Mouse (Mus musculus): ENCODE measurements around the gene Prkra. TPM values are rescaled to one million over a fixed set of nuclear protein-coding genes. Genes with fewer than 3 reads are reported as not detected.

Gene Prkra
- polyA plus RNA-seq, 1 experiment from 2014 or later = 73.7 TPM

- no peaks in the 10 kb centered on the region for H3K27me3 ChIP-seq
- H3K4me2 ChIP-seq = peak within 1 kb of the TSS; percentile 75
- peak within 1 kb of the TSS; percentile 88 for H3K9ac ChIP-seq
- peak within 1 kb of the TSS; percentile 87 for H3K27ac ChIP-seq
- 9% methylated on average over 27 of the region's 52 CpGs for WGBS
- H3K4me1 ChIP-seq = peaks cover 33% of the 10 kb centered on the region
- H3K4me3 ChIP-seq = peak within 1 kb of the TSS; percentile 97
- H3K36me3 ChIP-seq = 0 out of 2 replicates have a peak, but pooled peaks cover 7% of the 10 kb centered on the region
- peak; percentile 77 for ATAC-seq (ENCODE audit: borderline replicate concordance, extremely low read depth, low FRiP score, low TSS enrichment)
- no peaks in the 10 kb centered on the region for H3K9me3 ChIP-seq
Measured at GRCm38 (mm10) chr2:76674725-76675427, 27.1 kb upstream of the Prkra start, which contains the start of gene Plekha3. Plekha3 (plus strand) TSS chr2:76675281.

GRCm38 (mm10) chr2:76673472-76674081 is 25.8 kb upstream of the Prkra start:
- WGBS = 41% methylated on average over 7 of the region's 7 CpGs
- no peak for ATAC-seq (ENCODE audit: borderline replicate concordance, extremely low read depth, low FRiP score, low TSS enrichment)

DNA sequence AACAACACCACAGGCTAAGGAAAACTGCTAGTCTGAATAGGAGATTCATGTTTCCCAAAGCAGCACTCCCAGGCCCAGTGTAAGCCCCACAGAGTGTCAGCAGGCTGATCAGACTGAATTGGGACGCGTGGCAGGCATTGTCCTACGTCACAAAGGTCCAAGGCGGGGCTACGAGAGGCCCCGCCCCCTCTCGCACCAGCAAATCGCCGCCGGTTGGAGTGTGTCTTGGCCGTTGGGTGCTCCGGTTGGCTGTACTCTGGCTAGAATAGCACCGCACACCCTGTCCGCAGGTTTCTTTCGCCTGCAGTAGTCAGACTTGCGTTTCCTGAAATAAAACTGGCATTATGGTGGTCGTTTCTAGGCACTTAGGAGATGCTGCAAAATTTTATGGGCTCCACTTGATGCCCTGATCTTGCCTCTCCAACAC is 25.2 kb upstream of the Prkra start, which contains the start of gene Fkbp7:
Fkbp7 (minus strand) TSS at position 151 of the 427 bp plus-strand sequence.
- Histone ChIP-seq H3K4me1 (peaks cover 33% of the 10 kb centered on the region), H3K27me3 (no peaks in the 10 kb centered on the region), H3K36me3 (no peaks in the 10 kb centered on the region), H3K4me2 (peak within 1 kb of the TSS; percentile 56), H3K9me3 (no peaks in the 10 kb centered on the region), H3K4me3 (peak within 1 kb of the TSS; percentile 55), H3K27ac (peak within 1 kb of the TSS; percentile 83), H3K9ac (peak within 1 kb of the TSS; percentile 58)
- ATAC-seq (ENCODE audit: borderline replicate concordance, extremely low read depth, low FRiP score, low TSS enrichment) = peak; percentile 94
- 1% methylated on average over 17 of the region's 17 CpGs for WGBS

More at GRCm38 (mm10) chr2:76673472-76674081, 25.8 kb upstream of the Prkra start:
- H3K36me3 ChIP-seq = no peaks in the 10 kb centered on the region
- H3K4me2 ChIP-seq = peak overlapping the region; percentile 56
- peaks cover 33% of the 10 kb centered on the region for H3K4me1 ChIP-seq
- H3K4me3 ChIP-seq = peak overlapping the region; percentile 55
- H3K27me3 ChIP-seq = no peaks in the 10 kb centered on the region
- no peaks in the 10 kb centered on the region for H3K9me3 ChIP-seq
- H3K9ac ChIP-seq = no peak overlapping the region
- peak overlapping the region; percentile 83 for H3K27ac ChIP-seq

DNA sequence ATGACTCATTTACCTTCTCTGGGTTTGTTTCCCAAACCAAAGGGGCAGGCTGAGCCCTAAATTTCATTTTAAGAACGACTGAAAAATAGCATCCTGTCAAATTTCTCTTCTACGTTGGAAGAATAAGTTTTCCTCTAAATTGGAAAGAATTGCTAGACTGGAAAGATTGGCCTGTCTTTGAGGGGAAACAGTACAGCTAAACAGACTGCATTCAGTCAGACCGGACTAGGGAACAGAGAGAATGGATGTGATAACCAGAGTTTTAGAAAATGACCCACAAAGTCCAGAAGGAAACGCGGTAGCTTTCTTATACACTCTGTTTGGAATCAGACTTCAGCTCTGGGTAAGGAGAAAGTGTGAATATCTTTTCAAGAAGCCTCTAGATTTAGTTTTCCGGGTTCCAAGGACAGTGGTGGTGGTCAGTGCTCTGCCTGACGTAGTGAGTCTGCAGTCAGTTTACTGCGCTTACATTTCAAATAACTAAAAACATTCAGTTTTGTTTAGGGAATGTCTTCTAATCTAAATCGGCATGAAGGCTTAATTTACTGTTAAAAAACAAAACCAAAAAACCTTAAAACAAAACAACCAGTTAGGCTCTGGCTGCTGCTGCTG is 24.4 kb upstream of the Prkra start:
- no peak for ATAC-seq (ENCODE audit: borderline replicate concordance, extremely low read depth, low FRiP score, low TSS enrichment)
- H3K27me3 ChIP-seq = no peaks in the 10 kb centered on the region
- H3K9ac ChIP-seq = peak overlapping the region; percentile 58
- no peaks in the 10 kb centered on the region for H3K9me3 ChIP-seq
- 9% methylated on average over 9 of the region's 9 CpGs for WGBS
- H3K27ac ChIP-seq = peak overlapping the region; percentile 83
- peaks cover 33% of the 10 kb centered on the region for H3K4me1 ChIP-seq
- peak overlapping the region; percentile 55 for H3K4me3 ChIP-seq
- H3K36me3 ChIP-seq = no peaks in the 10 kb centered on the region
- H3K4me2 ChIP-seq = peak overlapping the region; percentile 56

- 71% methylated on average over 6 of the region's 6 CpGs for WGBS
- no peak for ATAC-seq (ENCODE audit: borderline replicate concordance, extremely low read depth, low FRiP score, low TSS enrichment)
- Histone ChIP-seq H3K27ac (peak overlapping the region; percentile 83; the same call in 1 of the 2 replicates), H3K9ac (peak overlapping the region; percentile 58), H3K27me3 (no peaks in the 10 kb centered on the region), H3K4me1 (peaks cover 30% of the 10 kb centered on the region), H3K36me3 (no peaks in the 10 kb centered on the region), H3K4me2 (peak overlapping the region; percentile 56), H3K9me3 (no peaks in the 10 kb centered on the region), H3K4me3 (peak overlapping the region; percentile 55)
Measured at GRCm38 (mm10) chr2:76671641-76672040, 23.8 kb upstream of the Prkra start.

DNA sequence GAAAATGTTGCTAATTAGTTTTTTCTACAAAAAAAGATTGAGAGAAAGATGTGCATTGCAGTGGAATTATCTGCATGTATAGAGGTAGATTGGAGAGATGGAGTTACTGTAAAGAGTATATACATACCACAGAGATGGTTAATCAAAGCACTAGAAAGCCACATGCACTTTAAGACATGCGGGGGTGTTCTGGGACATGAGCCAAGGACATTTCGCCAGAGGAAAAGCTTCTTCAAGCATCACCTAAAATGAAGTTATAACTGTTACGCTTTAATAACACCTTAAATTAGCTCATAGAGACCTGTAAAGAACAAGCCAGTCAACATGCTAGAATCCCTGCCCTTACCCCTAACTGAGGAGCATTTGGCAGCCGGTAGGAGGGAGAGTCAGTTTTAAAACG is 19.4 kb upstream of the Prkra start:
- no peak overlapping the region for H3K9ac ChIP-seq
- peaks cover 31% of the 10 kb centered on the region for H3K36me3 ChIP-seq
- no peak overlapping the region for H3K27ac ChIP-seq
- no peak overlapping the region for H3K4me2 ChIP-seq
- no peak overlapping the region for H3K4me3 ChIP-seq
- no peak for ATAC-seq (ENCODE audit: borderline replicate concordance, extremely low read depth, low FRiP score, low TSS enrichment)
- H3K9me3 ChIP-seq = no peaks in the 10 kb centered on the region
- 47% methylated on average over 5 of the region's 5 CpGs for WGBS
- H3K27me3 ChIP-seq = no peaks in the 10 kb centered on the region
- peaks cover 11% of the 10 kb centered on the region; the same call in 1 of the 2 replicates for H3K4me1 ChIP-seq

DNA sequence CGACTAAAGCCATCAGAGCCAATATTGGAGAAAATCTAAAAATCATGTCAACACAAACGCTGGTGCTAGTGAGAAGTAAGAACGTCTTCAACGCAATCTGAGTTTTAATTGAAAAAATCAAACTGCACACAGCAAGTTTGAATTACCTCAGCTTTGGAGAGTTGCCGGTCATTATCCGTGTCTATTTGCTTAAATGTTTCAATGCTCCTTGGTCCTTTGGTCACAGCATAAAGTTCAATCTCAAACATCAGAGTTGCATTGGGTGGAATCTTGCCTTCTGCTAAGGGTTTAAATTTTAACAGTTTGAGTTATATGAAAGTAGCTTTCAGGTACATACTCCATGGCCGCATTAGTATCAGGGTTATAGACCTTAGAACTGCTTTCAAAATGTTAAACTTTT is 17.7 kb upstream of the Prkra start:
- no peak overlapping the region for H3K27ac ChIP-seq
- H3K27me3 ChIP-seq = no peaks in the 10 kb centered on the region
- peaks cover 3% of the 10 kb centered on the region; the same call in 1 of the 2 replicates for H3K4me1 ChIP-seq
- H3K4me3 ChIP-seq = no peak overlapping the region
- H3K36me3 ChIP-seq = peaks cover 35% of the 10 kb centered on the region
- H3K9ac ChIP-seq = no peak overlapping the region
- no peak for ATAC-seq (ENCODE audit: borderline replicate concordance, extremely low read depth, low FRiP score, low TSS enrichment)
- H3K4me2 ChIP-seq = no peak overlapping the region
- H3K9me3 ChIP-seq = no peaks in the 10 kb centered on the region
- 93% methylated on average over 7 of the region's 7 CpGs for WGBS

- Histone ChIP-seq H3K27ac (no peak overlapping the region), H3K4me2 (no peak overlapping the region), H3K9me3 (no peaks in the 10 kb centered on the region), H3K9ac (no peak overlapping the region), H3K4me1 (no peaks in the 10 kb centered on the region), H3K4me3 (no peak overlapping the region), H3K27me3 (no peaks in the 10 kb centered on the region), H3K36me3 (peaks cover 21% of the 10 kb centered on the region)
- no peak for ATAC-seq (ENCODE audit: borderline replicate concordance, extremely low read depth, low FRiP score, low TSS enrichment)
- 40% methylated on average over 8 of the region's 8 CpGs for WGBS
Measured at GRCm38 (mm10) chr2:76659419-76659818, 11.6 kb upstream of the Prkra start.

GRCm38 (mm10) chr2:76658551-76658950 is 10.7 kb upstream of the Prkra start:
- no peaks in the 10 kb centered on the region for H3K9me3 ChIP-seq
- no peak overlapping the region; the same call in 1 of the 2 replicates for H3K27ac ChIP-seq
- no peak overlapping the region for H3K4me2 ChIP-seq
- no peaks in the 10 kb centered on the region for H3K4me1 ChIP-seq
- peaks cover 14% of the 10 kb centered on the region for H3K36me3 ChIP-seq
- WGBS = 61% methylated on average over 13 of the region's 13 CpGs
- no peaks in the 10 kb centered on the region for H3K27me3 ChIP-seq
- no peak for ATAC-seq (ENCODE audit: borderline replicate concordance, extremely low read depth, low FRiP score, low TSS enrichment)
- H3K9ac ChIP-seq = no peak overlapping the region
- H3K4me3 ChIP-seq = no peak overlapping the region

GRCm38 (mm10) chr2:76655982-76656381 is 8.2 kb upstream of the Prkra start:
- 4% methylated on average over 1 of the region's 1 CpGs for WGBS
- no peak for ATAC-seq (ENCODE audit: borderline replicate concordance, extremely low read depth, low FRiP score, low TSS enrichment)

DNA sequence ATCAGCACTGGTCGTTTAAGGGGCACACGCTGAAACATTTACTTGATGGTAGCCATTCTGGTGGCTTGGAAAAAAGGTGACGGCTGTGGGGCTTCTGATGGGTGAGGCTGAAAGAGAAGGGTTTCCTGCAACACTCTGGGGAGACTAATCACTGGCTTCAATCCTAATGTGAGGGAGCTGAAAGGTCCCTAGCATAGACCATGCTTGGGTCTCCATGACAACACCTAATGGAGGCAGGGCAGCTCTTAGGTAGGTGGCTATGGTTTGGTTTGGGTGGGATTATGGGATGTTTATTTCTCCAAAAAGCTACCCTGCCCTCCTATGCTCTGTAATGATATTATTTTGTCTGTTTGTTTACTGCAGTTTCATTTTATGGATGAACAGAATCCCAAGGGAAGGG is 7.6 kb upstream of the Prkra start:
- H3K4me1 ChIP-seq = no peaks in the 10 kb centered on the region
- no peak overlapping the region for H3K4me2 ChIP-seq
- no peaks in the 10 kb centered on the region for H3K9me3 ChIP-seq
- H3K4me3 ChIP-seq = no peak overlapping the region
- no peak overlapping the region for H3K27ac ChIP-seq
- H3K27me3 ChIP-seq = no peaks in the 10 kb centered on the region
- ATAC-seq (ENCODE audit: borderline replicate concordance, extremely low read depth, low FRiP score, low TSS enrichment) = no peak
- H3K9ac ChIP-seq = no peak overlapping the region
- WGBS = 73% methylated on average over 3 of the region's 3 CpGs
- no peaks in the 10 kb centered on the region for H3K36me3 ChIP-seq

More at GRCm38 (mm10) chr2:76655982-76656381, 8.2 kb upstream of the Prkra start:
- Histone ChIP-seq H3K9me3 (no peaks in the 10 kb centered on the region), H3K27me3 (no peaks in the 10 kb centered on the region), H3K27ac (no peak overlapping the region), H3K9ac (no peak overlapping the region), H3K4me2 (no peak overlapping the region), H3K4me1 (no peaks in the 10 kb centered on the region), H3K4me3 (no peak overlapping the region), H3K36me3 (no peaks in the 10 kb centered on the region)

DNA sequence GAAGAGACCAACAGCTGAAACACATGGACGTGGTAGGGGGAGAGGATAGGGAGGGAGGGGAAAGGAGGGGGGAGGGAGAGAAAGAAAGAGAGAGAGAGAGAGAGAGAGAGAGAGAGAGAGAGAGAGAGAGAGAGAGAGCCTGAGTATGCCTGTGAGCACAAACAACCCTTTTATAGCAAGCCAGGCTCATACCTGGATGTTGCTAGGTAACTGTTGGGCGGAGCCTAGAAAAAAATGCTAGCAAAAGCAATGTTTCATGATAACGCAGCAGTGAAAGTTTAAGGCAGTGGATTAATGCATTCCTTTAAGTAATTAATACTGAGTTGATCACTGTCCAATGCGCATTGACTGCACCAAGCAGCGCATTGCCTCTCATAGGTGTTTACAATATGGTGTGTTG is 6.8 kb upstream of the Prkra start:
- Histone ChIP-seq H3K4me1 (no peaks in the 10 kb centered on the region), H3K36me3 (no peaks in the 10 kb centered on the region), H3K27ac (no peak overlapping the region), H3K9me3 (no peaks in the 10 kb centered on the region), H3K27me3 (no peaks in the 10 kb centered on the region), H3K4me3 (no peak overlapping the region), H3K4me2 (no peak overlapping the region), H3K9ac (no peak overlapping the region)
- ATAC-seq (ENCODE audit: borderline replicate concordance, extremely low read depth, low FRiP score, low TSS enrichment) = no peak
- WGBS = 67% methylated on average over 5 of the region's 5 CpGs
